Mouse (Mus musculus) midbrain, postnatal 0 days (tissue): Measurements from ENCODE around the gene Hectd1. TPM values are rescaled to one million over a fixed set of nuclear protein-coding genes. Genes with fewer than 3 reads are reported as not detected.

ENCODE experiments used
- ATAC-seq: fragments of 200-750 bp; cut with Nextera tagmentation; 2 replicates; pipeline ENCODE4 v1.8.0; 2017; ENCODE audit warnings: moderate number of reproducible peaks, mild to moderate bottlenecking, moderate TSS enrichment, moderate library complexity; ENCODE audit not compliant: low FRiP score
- DNase-seq: peaks from one replicate; pipeline ENCODE4 v3.0.0-alpha.2; 2015; ENCODE audit warnings: low spot score
- H3K27ac ChIP-seq: fragments of 300-500 bp; sonication (generic); 2 replicates; pipeline ENCODE4 v1.5.1; 2014; ENCODE audit warnings: low read depth, mild to moderate bottlenecking, low read length, mixed read lengths
- H3K27me3 ChIP-seq: fragments of 300-500 bp; sonication (generic); 2 replicates; pipeline ENCODE4 v1.6.1; 2014; ENCODE audit warnings: low read length, control low read depth, mixed read lengths; ENCODE audit not compliant: insufficient read depth
- H3K36me3 ChIP-seq: fragments of 300-500 bp; sonication (generic); 2 replicates; pipeline ENCODE4 v1.6.1; 2014; ENCODE audit warnings: low read length, control low read depth, mixed read lengths; ENCODE audit not compliant: insufficient read depth
- H3K4me1 ChIP-seq: fragments of 300-500 bp; sonication (generic); 2 replicates; pipeline ENCODE4 v1.6.1; 2014; ENCODE audit warnings: mild to moderate bottlenecking, control low read depth, antibody characterized with exemption, low read length, mixed read lengths; ENCODE audit not compliant: insufficient read depth
- H3K4me2 ChIP-seq: fragments of 300-500 bp; sonication (generic); 2 replicates; pipeline ENCODE4 v1.6.1; 2014; ENCODE audit warnings: low read depth, mild to moderate bottlenecking, low read length, mixed read lengths; ENCODE audit not compliant: poor library complexity, severe bottlenecking
- H3K4me3 ChIP-seq: fragments of 300-500 bp; sonication (generic); 2 replicates; pipeline ENCODE4 v1.5.1; 2014; ENCODE audit warnings: low read depth, mild to moderate bottlenecking, low read length, moderate library complexity
- H3K9ac ChIP-seq: fragments of 300-500 bp; sonication (generic); replicated peaks from 2 replicates; pipeline ENCODE4 v1.6.1; 2014; ENCODE audit warnings: mild to moderate bottlenecking, low read length, moderate library complexity, mixed read lengths; ENCODE audit not compliant: poor library complexity, severe bottlenecking
- H3K9me3 ChIP-seq: fragments of 300-500 bp; sonication (generic); 2 replicates; pipeline ENCODE4 v1.6.1; 2016; ENCODE audit warnings: low read length, control low read depth
- CTCF ChIP-seq: IDR thresholded peaks from 2 replicates; pipeline ENCODE4 v1.5.1; 2016; ENCODE audit warnings: antibody characterized with exemption, mild to moderate bottlenecking
- WGBS: fragments of 180-500 bp; shearing (Covaris S2); extraction: QIAGEN DNeasy Blood & Tissue Kit; methylation state at CpG from one replicate; pipeline ENCODE4 v1.1.7; 2014; 5-methylcytosine and 5-hydroxymethylcytosine counted together
- polyA plus RNA-seq: library from polyadenylated mRNA; unstranded; fragments of >200 nt; fragmentation: Nextera tagmentation; extraction: Ambion mirVana; gene quantifications from 2 replicates; pipeline ENCODE4 v1.2.1, GENCODE M21; 2015
- total RNA-seq: library from RNA; depleted of rRNA; stranded (reverse); fragments of >200 nt; gene quantifications from 2 replicates; pipeline ENCODE4 v1.2.3, GENCODE M21; 2014

Gene Hectd1
- total and polyA plus RNA-seq, 2 experiments from 2014 or later, result 29.5 to 75.7 TPM

- Histone ChIP-seq H3K27ac (no peak overlapping the region), H3K4me3 (no peak overlapping the region), H3K9ac (no peak overlapping the region), H3K4me1 (no peaks in the 10 kb centered on the region), H3K27me3 (no peaks in the 10 kb centered on the region), H3K36me3 (peaks cover 40% of the 10 kb centered on the region), H3K4me2 (no peak overlapping the region), H3K9me3 (no peaks in the 10 kb centered on the region)
- no peak for ATAC-seq
- DNase-seq, result peak; percentile 26
- WGBS, result 62% methylated on average over 6 of the region's 6 CpGs
- no peak for TF ChIP-seq CTCF
These were observed 84.4 kb downstream of the Hectd1 start for GRCm38 (mm10) chr12:51744957-51745356.

DNA sequence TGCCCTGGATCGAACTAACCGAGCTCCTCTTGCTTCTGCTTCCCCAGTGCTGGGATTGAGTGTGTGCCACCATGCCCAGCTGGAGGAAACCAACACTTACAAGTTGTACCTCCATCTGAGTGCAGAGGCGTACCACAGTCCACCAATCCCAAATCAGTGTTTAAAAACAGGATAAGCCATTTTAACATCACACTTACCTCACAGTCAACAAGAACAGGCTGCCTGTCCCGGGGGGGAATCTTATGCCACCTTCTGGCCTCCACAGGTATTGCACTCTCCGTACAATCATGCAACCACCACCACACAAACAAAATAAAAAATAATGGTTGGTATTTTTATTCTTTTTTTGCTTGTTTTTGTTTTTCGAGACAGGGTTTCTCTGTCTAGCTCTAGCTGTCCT, 87.6 kb downstream of the Hectd1 start:
- no peak overlapping the region for H3K9ac ChIP-seq
- no peak overlapping the region for H3K4me2 ChIP-seq
- no peaks in the 10 kb centered on the region for H3K27me3 ChIP-seq
- H3K9me3 ChIP-seq, result no peaks in the 10 kb centered on the region
- peaks cover 29% of the 10 kb centered on the region for H3K36me3 ChIP-seq
- H3K4me1 ChIP-seq, result no peaks in the 10 kb centered on the region
- no peak for DNase-seq
- 86% methylated on average over 6 of the region's 6 CpGs for WGBS
- H3K27ac ChIP-seq, result no peak overlapping the region
- no peak for ATAC-seq
- TF ChIP-seq CTCF, result peak; percentile 78
- H3K4me3 ChIP-seq, result no peak overlapping the region

DNA sequence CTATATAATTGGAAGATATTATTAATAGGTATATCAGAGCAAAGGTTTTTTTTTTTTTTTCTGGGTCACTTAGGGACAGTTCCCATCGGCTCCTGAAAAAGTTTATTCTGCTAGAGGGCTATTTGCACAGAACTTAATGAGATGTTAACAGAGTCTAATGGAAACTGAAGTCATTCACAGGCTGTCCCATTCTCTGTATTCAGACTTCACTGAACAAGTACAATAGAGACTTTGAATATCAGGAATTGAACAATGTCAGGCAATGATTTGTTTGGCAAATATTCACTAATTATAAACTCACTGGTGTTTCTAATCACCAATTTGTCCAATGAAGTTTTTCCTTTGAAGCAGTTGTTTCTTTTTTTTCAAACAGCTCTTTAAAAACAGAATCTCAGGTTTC, 92.5 kb downstream of the Hectd1 start:
- Histone ChIP-seq H3K9ac (no peak overlapping the region), H3K36me3 (0 out of 2 replicates have a peak, but pooled peaks cover 3% of the 10 kb centered on the region), H3K9me3 (no peaks in the 10 kb centered on the region), H3K27ac (no peak overlapping the region), H3K4me2 (no peak overlapping the region), H3K4me3 (no peak overlapping the region), H3K27me3 (no peaks in the 10 kb centered on the region), H3K4me1 (no peaks in the 10 kb centered on the region)
- DNase-seq (no peak), ATAC-seq (no peak)
- TF ChIP-seq CTCF, result no peak
- 21% methylated on average over 1 of the region's 1 CpGs for WGBS

- H3K4me1 ChIP-seq, result no peaks in the 10 kb centered on the region
- DNase-seq, result no peak
- 0 out of 2 replicates have a peak, but pooled peaks cover 3% of the 10 kb centered on the region for H3K36me3 ChIP-seq
- WGBS, result 72% methylated on average over 3 of the region's 3 CpGs
- no peak overlapping the region for H3K9ac ChIP-seq
- no peaks in the 10 kb centered on the region for H3K27me3 ChIP-seq
- H3K9me3 ChIP-seq, result no peaks in the 10 kb centered on the region
- no peak for ATAC-seq
- TF ChIP-seq CTCF, result no peak
- H3K4me3 ChIP-seq, result no peak overlapping the region
- H3K4me2 ChIP-seq, result no peak overlapping the region
- no peak overlapping the region for H3K27ac ChIP-seq
These were observed 93.0 kb downstream of the Hectd1 start for GRCm38 (mm10) chr12:51736381-51736780.

DNA sequence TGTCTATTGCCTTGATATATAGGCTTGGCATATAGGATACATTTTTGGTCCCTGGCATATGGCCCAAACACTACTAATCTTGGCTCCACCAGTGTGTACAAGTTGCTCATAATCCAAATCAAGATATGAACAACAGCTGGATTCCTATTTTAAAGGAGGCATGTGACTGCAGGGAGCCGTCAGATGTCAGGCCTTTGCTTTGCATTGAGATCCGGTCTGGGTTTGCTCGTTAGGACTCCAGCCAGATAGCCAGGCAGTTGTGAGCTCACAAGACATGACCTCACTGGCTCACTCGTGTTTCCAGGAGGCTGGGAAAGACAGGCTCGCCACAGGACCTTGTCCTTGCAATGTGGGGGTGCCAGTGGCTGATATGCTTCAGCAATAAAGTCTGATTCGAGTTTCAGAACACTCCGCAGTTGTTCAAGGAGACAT, 93.5 kb downstream of the Hectd1 start:
- no peak for TF ChIP-seq CTCF
- no peak for DNase-seq

GRCm38 (mm10) chr12:51734605-51735211, 94.6 kb downstream of the Hectd1 start:
- no peak for DNase-seq
- H3K9ac ChIP-seq, result no peak overlapping the region
- H3K4me1 ChIP-seq, result no peaks in the 10 kb centered on the region
- H3K4me2 ChIP-seq, result no peak overlapping the region
- 0 out of 2 replicates have a peak, but pooled peaks cover 3% of the 10 kb centered on the region for H3K36me3 ChIP-seq
- no peak overlapping the region for H3K4me3 ChIP-seq
- no peak for TF ChIP-seq CTCF
- no peaks in the 10 kb centered on the region for H3K9me3 ChIP-seq
- 81% methylated on average over 14 of the region's 14 CpGs for WGBS
- no peaks in the 10 kb centered on the region for H3K27me3 ChIP-seq
- ATAC-seq, result no peak
- H3K27ac ChIP-seq, result no peak overlapping the region

More for the DNA sequence above, 93.5 kb downstream of the Hectd1 start:
- Histone ChIP-seq H3K27me3 (no peaks in the 10 kb centered on the region), H3K27ac (no peak overlapping the region), H3K4me3 (no peak overlapping the region), H3K4me1 (no peaks in the 10 kb centered on the region), H3K9me3 (no peaks in the 10 kb centered on the region), H3K9ac (no peak overlapping the region), H3K36me3 (0 out of 2 replicates have a peak, but pooled peaks cover 3% of the 10 kb centered on the region), H3K4me2 (no peak overlapping the region)
- 57% methylated on average over 7 of the region's 7 CpGs for WGBS
- no peak for ATAC-seq
